Mouse (Mus musculus) kidney, embryonic 15.5 days (tissue): ENCODE data around the gene Grap2. TPM values are rescaled to one million over a fixed set of nuclear protein-coding genes. Genes with fewer than 3 reads are reported as not detected.

ENCODE experiments used
- ATAC-seq: fragments of 200-750 bp; cut with Nextera tagmentation; replicated peaks from 2 replicates; pipeline ENCODE4 v1.8.0; 2017; ENCODE audit warnings: moderate TSS enrichment; ENCODE audit not compliant: low FRiP score
- H3K27ac ChIP-seq: fragments of 300-500 bp; sonication (generic); 2 replicates; pipeline ENCODE4 v1.5.1; 2015; ENCODE audit warnings: mild to moderate bottlenecking, inconsistent platforms
- H3K27me3 ChIP-seq: fragments of 300-500 bp; sonication (generic); 2 replicates; pipeline ENCODE4 v1.6.1; 2015; ENCODE audit warnings: inconsistent platforms
- H3K36me3 ChIP-seq: fragments of 300-500 bp; sonication (generic); 2 replicates; pipeline ENCODE4 v1.6.1; 2015; ENCODE audit warnings: inconsistent platforms
- H3K4me1 ChIP-seq: fragments of 300-500 bp; sonication (generic); 2 replicates; pipeline ENCODE4 v1.6.1; 2015; ENCODE audit warnings: inconsistent platforms
- H3K4me2 ChIP-seq: fragments of 300-500 bp; sonication (generic); 2 replicates; pipeline ENCODE4 v1.6.1; 2015; ENCODE audit warnings: moderate library complexity, mild to moderate bottlenecking, inconsistent platforms
- H3K4me3 ChIP-seq: fragments of 300-500 bp; sonication (generic); replicated peaks from 2 replicates; pipeline ENCODE4 v1.5.1; 2015; ENCODE audit warnings: mild to moderate bottlenecking, inconsistent platforms
- H3K9ac ChIP-seq: fragments of 300-500 bp; sonication (generic); 2 replicates; pipeline ENCODE4 v1.6.1; 2015; ENCODE audit warnings: mild to moderate bottlenecking, inconsistent platforms
- H3K9me3 ChIP-seq: fragments of 300-500 bp; sonication (generic); replicated peaks from 2 replicates; pipeline ENCODE4 v1.6.1; 2016; ENCODE audit warnings: inconsistent platforms
- WGBS: fragments of 180-500 bp; shearing (Covaris S2); methylation state at CpG from one replicate; pipeline ENCODE4 v1.1.7; 2015; ENCODE audit warnings: mixed read lengths; 5-methylcytosine and 5-hydroxymethylcytosine counted together
- microRNA-seq: library from miRNA; unstranded; fragments of <30 nt; microRNA quantifications from one replicate; pipeline ENCODE4, GENCODE M21; 2016
- polyA plus RNA-seq: library from polyadenylated mRNA; unstranded; fragments of >200 nt; fragmentation: Nextera tagmentation; extraction: Ambion mirVana; gene quantifications from 2 replicates; pipeline ENCODE4 v1.2.1, GENCODE M21; 2015

Grap2 gene
- polyA plus RNA-seq, 1 experiment from 2014 or later = 1.4 TPM

GRCm38 (mm10) chr15:80701481-80702257, 129.3 kb downstream of the Grap2 start:
- Histone ChIP-seq H3K9ac (no peak overlapping the region), H3K36me3 (no peaks in the 10 kb centered on the region), H3K4me2 (no peak overlapping the region), H3K27ac (no peak overlapping the region), H3K4me3 (no peak overlapping the region), H3K4me1 (peaks cover 23% of the 10 kb centered on the region), H3K27me3 (0 out of 2 replicates have a peak, but pooled peaks cover 9% of the 10 kb centered on the region), H3K9me3 (no peaks in the 10 kb centered on the region)
- no peak for ATAC-seq
- WGBS = 69% methylated on average over 8 of the region's 8 CpGs

Small RNA genes within 50 kb of the gene (microRNA-seq; reads per million reads assigned to microRNA genes)
- not detected for gene Mir6957

Other genes with a start within 250 kb of the Grap2 start
- not detected in 2 replicates for gene Enthd1, start 7.4 kb upstream of the Grap2 start, polyA plus RNA-seq
- 3.8 and 4.1 TPM in 2 replicates for gene Fam83f, start 99.3 kb downstream of the Grap2 start, polyA plus RNA-seq
- gene Tnrc6b, start 138.7 kb downstream of the Grap2 start, polyA plus RNA-seq = 29.0 and 33.5 TPM in 2 replicates